Mouse (Mus musculus) hindbrain, embryonic 13.5 days (tissue): Measurements from ENCODE around the gene Iqgap1. TPM values are rescaled to one million over a fixed set of nuclear protein-coding genes. Genes with fewer than 3 reads are reported as not detected.
A peak's percentile ranks its signal among the peaks of the same experiment; 100 is the strongest.

Experiments
- ATAC-seq: fragments of 200-750 bp; cut with Nextera tagmentation; 2 replicates; pipeline ENCODE4 v1.8.0; 2017; ENCODE audit warnings: moderate TSS enrichment; ENCODE audit not compliant: low FRiP score
- H3K27ac ChIP-seq: fragments of 300-500 bp; sonication (generic); 2 replicates; pipeline ENCODE4 v1.5.1; 2015; ENCODE audit warnings: inconsistent platforms, mild to moderate bottlenecking, moderate library complexity
- H3K27me3 ChIP-seq: fragments of 300-500 bp; sonication (generic); 2 replicates; pipeline ENCODE4 v1.6.1; 2015; ENCODE audit warnings: mild to moderate bottlenecking, inconsistent platforms
- H3K36me3 ChIP-seq: fragments of 300-500 bp; sonication (generic); 2 replicates; pipeline ENCODE4 v1.6.1; 2015; ENCODE audit warnings: mild to moderate bottlenecking, inconsistent platforms
- H3K4me1 ChIP-seq: fragments of 300-500 bp; sonication (generic); replicated peaks from 2 replicates; pipeline ENCODE4 v1.6.1; 2015; ENCODE audit warnings: inconsistent platforms
- H3K4me2 ChIP-seq: fragments of 300-500 bp; sonication (generic); 2 replicates; pipeline ENCODE4 v1.6.1; 2015; ENCODE audit warnings: inconsistent platforms, mild to moderate bottlenecking, moderate library complexity
- H3K4me3 ChIP-seq: fragments of 300-500 bp; sonication (generic); 2 replicates; pipeline ENCODE4 v1.5.1; 2015; ENCODE audit warnings: mild to moderate bottlenecking, inconsistent platforms
- H3K9ac ChIP-seq: fragments of 300-500 bp; sonication (generic); 2 replicates; pipeline ENCODE4 v1.6.1; 2015; ENCODE audit warnings: mild to moderate bottlenecking, inconsistent platforms
- H3K9me3 ChIP-seq: fragments of 300-500 bp; sonication (generic); 2 replicates; pipeline ENCODE4 v1.6.1; 2016; ENCODE audit warnings: inconsistent platforms
- WGBS: fragments of 180-500 bp; shearing (Covaris S2); methylation state at CpG from one replicate; pipeline ENCODE4 v1.1.7; 2015; 5-methylcytosine and 5-hydroxymethylcytosine counted together
- polyA plus RNA-seq: library from polyadenylated mRNA; unstranded; fragments of >200 nt; fragmentation: Nextera tagmentation; extraction: Ambion mirVana; gene quantifications from 2 replicates; pipeline ENCODE4 v1.2.1, GENCODE M21; 2015

Iqgap1 gene
- polyA plus RNA-seq, 1 experiment from 2014 or later, result 21.1 TPM

- peak overlapping the region; percentile 35 for H3K9ac ChIP-seq
- 6% methylated on average over 5 of the region's 5 CpGs for WGBS
- H3K4me2 ChIP-seq, result no peak overlapping the region
- H3K27ac ChIP-seq, result peak overlapping the region; percentile 49; the same call in 1 of the 2 replicates
- no peaks in the 10 kb centered on the region for H3K9me3 ChIP-seq
- H3K36me3 ChIP-seq, result peaks cover 61% of the 10 kb centered on the region
- ATAC-seq, result peak; percentile 59; the same call in 1 of the 2 replicates
- no peaks in the 10 kb centered on the region for H3K27me3 ChIP-seq
- H3K4me1 ChIP-seq, result peaks cover 19% of the 10 kb centered on the region
- no peak overlapping the region for H3K4me3 ChIP-seq
These were observed 79.5 kb downstream of the Iqgap1 start for GRCm38 (mm10) chr7:80746166-80746761.

- no peak for ATAC-seq
- 0 out of 2 replicates have a peak overlapping the region, but pooled peaks have one; percentile 30 for H3K27ac ChIP-seq
These were observed 80.0 kb downstream of the Iqgap1 start for GRCm38 (mm10) chr7:80745746-80746145.

GRCm38 (mm10) chr7:80745250-80745649, 80.5 kb downstream of the Iqgap1 start:
- Histone ChIP-seq H3K9me3 (no peaks in the 10 kb centered on the region), H3K27ac (peak overlapping the region; percentile 30; the same call in 1 of the 2 replicates), H3K4me1 (peaks cover 19% of the 10 kb centered on the region), H3K4me2 (no peak overlapping the region), H3K36me3 (peaks cover 52% of the 10 kb centered on the region), H3K27me3 (no peaks in the 10 kb centered on the region), H3K4me3 (no peak overlapping the region), H3K9ac (no peak overlapping the region)
- 9% methylated on average over 9 of the region's 9 CpGs for WGBS
- ATAC-seq, result no peak

More at GRCm38 (mm10) chr7:80745746-80746145, 80.0 kb downstream of the Iqgap1 start:
- H3K27me3 ChIP-seq, result no peaks in the 10 kb centered on the region
- 10% methylated on average over 3 of the region's 3 CpGs for WGBS
- peaks cover 56% of the 10 kb centered on the region for H3K36me3 ChIP-seq
- no peak overlapping the region for H3K4me2 ChIP-seq
- peaks cover 19% of the 10 kb centered on the region for H3K4me1 ChIP-seq
- no peak overlapping the region for H3K9ac ChIP-seq
- H3K4me3 ChIP-seq, result no peak overlapping the region
- no peaks in the 10 kb centered on the region for H3K9me3 ChIP-seq

- Histone ChIP-seq H3K9me3 (no peaks in the 10 kb centered on the region), H3K4me2 (no peak overlapping the region), H3K9ac (no peak overlapping the region), H3K27ac (no peak overlapping the region), H3K4me3 (no peak overlapping the region), H3K27me3 (no peaks in the 10 kb centered on the region), H3K4me1 (peaks cover 19% of the 10 kb centered on the region), H3K36me3 (peaks cover 52% of the 10 kb centered on the region)
- ATAC-seq, result no peak
- 87% methylated on average over 9 of the region's 9 CpGs for WGBS
These were observed 81.7 kb downstream of the Iqgap1 start for GRCm38 (mm10) chr7:80743920-80744630.

- Histone ChIP-seq H3K4me3 (no peak overlapping the region), H3K27me3 (no peaks in the 10 kb centered on the region), H3K27ac (no peak overlapping the region), H3K4me1 (peaks cover 19% of the 10 kb centered on the region), H3K9ac (no peak overlapping the region), H3K4me2 (no peak overlapping the region), H3K36me3 (peaks cover 53% of the 10 kb centered on the region), H3K9me3 (no peaks in the 10 kb centered on the region)
- no peak for ATAC-seq
- WGBS, result 88% methylated on average over 3 of the region's 3 CpGs
These were observed 83.1 kb downstream of the Iqgap1 start for GRCm38 (mm10) chr7:80742671-80743070.

GRCm38 (mm10) chr7:80740954-80741353, 84.8 kb downstream of the Iqgap1 start:
- Histone ChIP-seq H3K4me2 (no peak overlapping the region), H3K4me1 (peaks cover 10% of the 10 kb centered on the region), H3K36me3 (peaks cover 66% of the 10 kb centered on the region), H3K9me3 (no peaks in the 10 kb centered on the region), H3K27ac (no peak overlapping the region), H3K4me3 (no peak overlapping the region), H3K27me3 (no peaks in the 10 kb centered on the region), H3K9ac (no peak overlapping the region)
- 41% methylated on average over 7 of the region's 7 CpGs for WGBS
- ATAC-seq, result no peak

GRCm38 (mm10) chr7:80736199-80736598, 89.6 kb downstream of the Iqgap1 start:
- H3K27me3 ChIP-seq, result no peaks in the 10 kb centered on the region
- WGBS, result 91% methylated on average over 10 of the region's 10 CpGs
- no peak overlapping the region for H3K27ac ChIP-seq
- H3K9ac ChIP-seq, result no peak overlapping the region
- peaks cover 86% of the 10 kb centered on the region for H3K36me3 ChIP-seq
- H3K9me3 ChIP-seq, result no peaks in the 10 kb centered on the region
- H3K4me2 ChIP-seq, result no peak overlapping the region
- ATAC-seq, result no peak
- H3K4me3 ChIP-seq, result no peak overlapping the region
- no peaks in the 10 kb centered on the region for H3K4me1 ChIP-seq

- H3K36me3 ChIP-seq, result peaks cover 83% of the 10 kb centered on the region
- no peaks in the 10 kb centered on the region for H3K9me3 ChIP-seq
- no peak overlapping the region for H3K27ac ChIP-seq
- no peaks in the 10 kb centered on the region for H3K4me1 ChIP-seq
- no peak overlapping the region for H3K4me2 ChIP-seq
- no peaks in the 10 kb centered on the region for H3K27me3 ChIP-seq
- H3K4me3 ChIP-seq, result no peak overlapping the region
- no peak for ATAC-seq
- 87% methylated on average over 11 of the region's 11 CpGs for WGBS
- no peak overlapping the region for H3K9ac ChIP-seq
These were observed 92.8 kb downstream of the Iqgap1 start for GRCm38 (mm10) chr7:80732986-80733385.

- no peaks in the 10 kb centered on the region for H3K27me3 ChIP-seq
- no peak overlapping the region for H3K4me3 ChIP-seq
- H3K27ac ChIP-seq, result no peak overlapping the region
- H3K4me2 ChIP-seq, result no peak overlapping the region
- ATAC-seq, result no peak
- H3K36me3 ChIP-seq, result peaks cover 83% of the 10 kb centered on the region
- WGBS, result 30% methylated on average over 8 of the region's 8 CpGs
- H3K9me3 ChIP-seq, result no peaks in the 10 kb centered on the region
- no peaks in the 10 kb centered on the region for H3K4me1 ChIP-seq
- H3K9ac ChIP-seq, result no peak overlapping the region
These were observed 96.1 kb downstream of the Iqgap1 start for GRCm38 (mm10) chr7:80729662-80730061.

GRCm38 (mm10) chr7:80721041-80721440, 104.7 kb downstream of the Iqgap1 start:
- Histone ChIP-seq H3K4me3 (no peak overlapping the region), H3K9me3 (no peaks in the 10 kb centered on the region), H3K36me3 (peaks cover 78% of the 10 kb centered on the region), H3K27me3 (no peaks in the 10 kb centered on the region), H3K4me1 (no peaks in the 10 kb centered on the region), H3K9ac (no peak overlapping the region), H3K4me2 (no peak overlapping the region), H3K27ac (no peak overlapping the region)
- WGBS, result 32% methylated on average over 9 of the region's 9 CpGs
- no peak for ATAC-seq

GRCm38 (mm10) chr7:80719582-80719981, 106.2 kb downstream of the Iqgap1 start:
- no peak overlapping the region for H3K9ac ChIP-seq

GRCm38 (mm10) chr7:80719038-80719437, 106.7 kb downstream of the Iqgap1 start:
- H3K36me3 ChIP-seq, result peaks cover 76% of the 10 kb centered on the region
- WGBS, result 100% methylated on average over 2 of the region's 2 CpGs
- ATAC-seq, result no peak
- H3K27me3 ChIP-seq, result no peaks in the 10 kb centered on the region
- no peak overlapping the region for H3K4me2 ChIP-seq
- H3K9me3 ChIP-seq, result no peaks in the 10 kb centered on the region
- H3K27ac ChIP-seq, result no peak overlapping the region
- H3K4me1 ChIP-seq, result no peaks in the 10 kb centered on the region
- H3K4me3 ChIP-seq, result no peak overlapping the region
- no peak overlapping the region for H3K9ac ChIP-seq

More at GRCm38 (mm10) chr7:80719582-80719981, 106.2 kb downstream of the Iqgap1 start:
- Histone ChIP-seq H3K4me2 (no peak overlapping the region), H3K27ac (no peak overlapping the region), H3K4me1 (no peaks in the 10 kb centered on the region), H3K27me3 (no peaks in the 10 kb centered on the region), H3K9me3 (no peaks in the 10 kb centered on the region), H3K4me3 (no peak overlapping the region), H3K36me3 (peaks cover 79% of the 10 kb centered on the region)
- ATAC-seq, result no peak
- 97% methylated on average over 7 of the region's 7 CpGs for WGBS

GRCm38 (mm10) chr7:80718471-80718870, 107.3 kb downstream of the Iqgap1 start:
- H3K4me3 ChIP-seq, result no peak overlapping the region
- no peak overlapping the region for H3K27ac ChIP-seq
- 83% methylated on average over 8 of the region's 8 CpGs for WGBS
- ATAC-seq, result no peak
- H3K27me3 ChIP-seq, result no peaks in the 10 kb centered on the region
- no peaks in the 10 kb centered on the region for H3K4me1 ChIP-seq
- no peak overlapping the region for H3K9ac ChIP-seq
- H3K36me3 ChIP-seq, result peaks cover 75% of the 10 kb centered on the region
- no peak overlapping the region for H3K4me2 ChIP-seq
- H3K9me3 ChIP-seq, result no peaks in the 10 kb centered on the region
